Mouse (Mus musculus) heart, embryonic 12.5 days (tissue): ENCODE measurements at regions not wholly inside any gene's neighbourhood (a gene's known extent, or its start where the extent isn't known, plus 50 kb on each side); places are given as distances from the start of the nearest gene placed in this dataset.

Source experiments
- ATAC-seq: fragments of 200-750 bp; cut with Nextera tagmentation; 2 replicates; pipeline ENCODE4 v1.8.0; 2017; ENCODE audit warnings: moderate TSS enrichment, moderate library complexity; ENCODE audit not compliant: insufficient number of reproducible peaks, low FRiP score
- H3K27ac ChIP-seq: fragments of 300-500 bp; sonication (generic); 2 replicates; pipeline ENCODE4 v1.5.1; 2016; ENCODE audit warnings: mild to moderate bottlenecking, moderate library complexity; ENCODE audit not compliant: poor library complexity, severe bottlenecking
- H3K27me3 ChIP-seq: fragments of 300-500 bp; sonication (generic); replicated peaks from 2 replicates; pipeline ENCODE4 v1.6.1; 2016; ENCODE audit warnings: mild to moderate bottlenecking, moderate library complexity
- H3K36me3 ChIP-seq: fragments of 300-500 bp; sonication (generic); 2 replicates; pipeline ENCODE4 v1.6.1; 2016; ENCODE audit warnings: mild to moderate bottlenecking, moderate library complexity
- H3K4me1 ChIP-seq: fragments of 300-500 bp; sonication (generic); replicated peaks from 2 replicates; pipeline ENCODE4 v1.6.1; 2016; ENCODE audit warnings: mild to moderate bottlenecking
- H3K4me2 ChIP-seq: fragments of 300-500 bp; sonication (generic); 2 replicates; pipeline ENCODE4 v1.6.1; 2016; ENCODE audit warnings: mild to moderate bottlenecking, moderate library complexity
- H3K4me3 ChIP-seq: fragments of 300-500 bp; sonication (generic); 2 replicates; pipeline ENCODE4 v1.5.1; 2016; ENCODE audit warnings: mild to moderate bottlenecking
- H3K9ac ChIP-seq: fragments of 300-500 bp; sonication (generic); 2 replicates; pipeline ENCODE4 v1.6.1; 2016; ENCODE audit warnings: mild to moderate bottlenecking, moderate library complexity
- H3K9me3 ChIP-seq: fragments of 300-500 bp; sonication (generic); replicated peaks from 2 replicates; pipeline ENCODE4 v1.6.1; 2016; ENCODE audit warnings: mild to moderate bottlenecking, moderate library complexity
- WGBS: fragments of 180-500 bp; shearing (Covaris S2); methylation state at CpG from one replicate; pipeline ENCODE4 v1.1.7; 2016; 5-methylcytosine and 5-hydroxymethylcytosine counted together

DNA sequence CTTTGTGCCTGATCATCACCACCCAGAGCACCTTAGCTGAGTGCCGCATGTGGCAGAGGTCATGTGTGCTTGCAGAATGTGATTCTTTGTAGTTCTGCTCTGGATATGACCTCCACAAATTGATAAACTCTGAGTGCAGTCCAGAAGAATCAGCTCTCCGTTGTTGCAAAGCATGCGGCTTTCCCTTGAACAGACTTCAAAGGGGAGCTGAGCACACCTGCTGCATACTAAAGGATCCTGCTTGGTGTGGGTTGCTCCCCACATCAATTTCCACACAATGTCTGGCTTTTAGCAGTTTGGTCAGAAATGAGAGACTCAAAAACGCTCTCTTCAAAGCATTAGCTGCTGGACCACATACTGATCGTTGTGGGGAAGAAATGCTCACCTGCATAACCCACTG is 806.5 kb upstream of the Chrm3 start:
- Histone ChIP-seq H3K4me3 (no peak overlapping the region), H3K27ac (no peak overlapping the region), H3K27me3 (no peaks in the 10 kb centered on the region), H3K36me3 (no peaks in the 10 kb centered on the region), H3K9ac (no peak overlapping the region), H3K9me3 (no peaks in the 10 kb centered on the region), H3K4me2 (no peak overlapping the region), H3K4me1 (no peaks in the 10 kb centered on the region)
- ATAC-seq: no peak
- WGBS: 81% methylated on average over 5 of the region's 5 CpGs

GRCm38 (mm10) chr13:11164130-11164529 is 803.5 kb upstream of the Chrm3 start:
- Histone ChIP-seq H3K4me1 (no peaks in the 10 kb centered on the region), H3K36me3 (no peaks in the 10 kb centered on the region), H3K9ac (no peak overlapping the region), H3K27me3 (no peaks in the 10 kb centered on the region), H3K9me3 (no peaks in the 10 kb centered on the region), H3K27ac (no peak overlapping the region), H3K4me2 (no peak overlapping the region), H3K4me3 (no peak overlapping the region)
- no peak for ATAC-seq
- 73% methylated on average over 3 of the region's 3 CpGs for WGBS

GRCm38 (mm10) chr13:11147268-11147667 is 786.6 kb upstream of the Chrm3 start:
- no peaks in the 10 kb centered on the region for H3K36me3 ChIP-seq
- H3K4me3 ChIP-seq: no peak overlapping the region
- no peak for ATAC-seq
- 64% methylated on average over 3 of the region's 3 CpGs for WGBS
- H3K27ac ChIP-seq: no peak overlapping the region
- no peak overlapping the region for H3K9ac ChIP-seq
- no peaks in the 10 kb centered on the region for H3K4me1 ChIP-seq
- no peaks in the 10 kb centered on the region for H3K27me3 ChIP-seq
- H3K9me3 ChIP-seq: no peaks in the 10 kb centered on the region
- H3K4me2 ChIP-seq: no peak overlapping the region

GRCm38 (mm10) chr13:11107693-11108092 is 747.0 kb upstream of the Chrm3 start:
- Histone ChIP-seq H3K36me3 (no peaks in the 10 kb centered on the region), H3K9ac (no peak overlapping the region), H3K4me1 (no peaks in the 10 kb centered on the region), H3K27me3 (no peaks in the 10 kb centered on the region), H3K4me3 (no peak overlapping the region), H3K27ac (no peak overlapping the region), H3K4me2 (no peak overlapping the region), H3K9me3 (no peaks in the 10 kb centered on the region)
- 85% methylated on average over 2 of the region's 2 CpGs for WGBS
- ATAC-seq: no peak

- no peaks in the 10 kb centered on the region for H3K4me1 ChIP-seq
- no peak overlapping the region for H3K27ac ChIP-seq
- no peak for ATAC-seq
- H3K27me3 ChIP-seq: no peaks in the 10 kb centered on the region
- H3K4me2 ChIP-seq: no peak overlapping the region
- H3K9me3 ChIP-seq: no peaks in the 10 kb centered on the region
- no peak overlapping the region for H3K4me3 ChIP-seq
- no peaks in the 10 kb centered on the region for H3K36me3 ChIP-seq
- WGBS: 78% methylated on average over 4 of the region's 4 CpGs
- no peak overlapping the region for H3K9ac ChIP-seq
These were observed 745.8 kb upstream of the Chrm3 start for GRCm38 (mm10) chr13:11106426-11106825.

GRCm38 (mm10) chr13:11105571-11105970 is 744.9 kb upstream of the Chrm3 start:
- Histone ChIP-seq H3K27ac (no peak overlapping the region), H3K4me2 (no peak overlapping the region), H3K36me3 (no peaks in the 10 kb centered on the region), H3K27me3 (no peaks in the 10 kb centered on the region), H3K4me3 (no peak overlapping the region), H3K4me1 (no peaks in the 10 kb centered on the region), H3K9me3 (no peaks in the 10 kb centered on the region), H3K9ac (no peak overlapping the region)
- WGBS: 30% methylated on average over 2 of the region's 2 CpGs
- no peak for ATAC-seq

GRCm38 (mm10) chr13:11099586-11099950 is 738.9 kb upstream of the Chrm3 start:
- no peak overlapping the region for H3K27ac ChIP-seq
- no peak overlapping the region for H3K9ac ChIP-seq
- no peaks in the 10 kb centered on the region for H3K36me3 ChIP-seq
- no peaks in the 10 kb centered on the region for H3K27me3 ChIP-seq
- H3K4me2 ChIP-seq: no peak overlapping the region
- H3K4me3 ChIP-seq: no peak overlapping the region
- H3K4me1 ChIP-seq: no peaks in the 10 kb centered on the region
- no peaks in the 10 kb centered on the region for H3K9me3 ChIP-seq
- ATAC-seq: no peak

DNA sequence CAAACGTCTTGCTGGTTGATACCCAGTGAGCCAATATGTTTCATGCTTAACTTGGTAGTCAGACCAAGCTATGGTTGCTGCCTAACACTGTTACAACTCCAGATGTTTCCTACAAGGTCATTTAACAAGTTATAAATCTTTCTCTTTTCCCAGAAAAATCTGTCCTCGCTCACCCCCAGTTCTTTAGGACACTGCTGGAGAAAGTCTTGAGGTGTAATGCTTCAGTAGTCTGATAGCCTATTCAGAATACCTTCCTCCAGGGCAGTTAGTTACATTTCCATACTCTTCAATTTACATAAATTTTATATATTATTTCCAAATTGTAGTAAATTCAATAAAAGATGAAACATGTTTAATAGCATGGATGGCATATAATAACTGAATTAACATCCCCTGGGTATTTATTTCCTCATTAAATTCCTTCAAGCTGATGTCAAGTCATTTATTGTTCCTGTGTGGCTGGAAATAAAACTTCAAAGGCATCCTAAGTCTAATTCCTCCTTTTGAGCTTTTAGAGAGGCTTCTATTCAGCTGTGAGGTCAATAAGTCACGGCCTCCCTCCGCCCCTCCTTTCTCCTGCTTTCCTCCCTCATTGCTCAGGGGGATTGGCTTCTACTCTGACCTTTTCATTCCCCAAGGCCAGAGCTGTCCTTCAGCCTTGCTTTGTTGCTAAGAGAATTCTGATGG is 738.4 kb upstream of the Chrm3 start:
- no peak for ATAC-seq
- H3K4me2 ChIP-seq: no peak overlapping the region
- no peak overlapping the region for H3K27ac ChIP-seq
- no peaks in the 10 kb centered on the region for H3K4me1 ChIP-seq
- H3K9ac ChIP-seq: no peak overlapping the region
- H3K4me3 ChIP-seq: no peak overlapping the region
- no peaks in the 10 kb centered on the region for H3K9me3 ChIP-seq
- H3K36me3 ChIP-seq: no peaks in the 10 kb centered on the region
- 55% methylated on average over 4 of the region's 4 CpGs for WGBS
- no peaks in the 10 kb centered on the region for H3K27me3 ChIP-seq

GRCm38 (mm10) chr13:11092911-11093310 is 732.3 kb upstream of the Chrm3 start:
- Histone ChIP-seq H3K9ac (no peak overlapping the region), H3K4me1 (no peaks in the 10 kb centered on the region), H3K27me3 (no peaks in the 10 kb centered on the region), H3K9me3 (peaks cover 10% of the 10 kb centered on the region), H3K4me2 (no peak overlapping the region), H3K36me3 (no peaks in the 10 kb centered on the region), H3K4me3 (no peak overlapping the region), H3K27ac (no peak overlapping the region)
- 78% methylated on average over 2 of the region's 2 CpGs for WGBS
- no peak for ATAC-seq
